Mouse (Mus musculus): ENCODE results near the gene Tmc2. TPM values are rescaled to one million over a fixed set of nuclear protein-coding genes. Genes with fewer than 3 reads are reported as not detected.

Tmc2 gene
- polyA plus RNA-seq, 2 experiments = not detected

DNA sequence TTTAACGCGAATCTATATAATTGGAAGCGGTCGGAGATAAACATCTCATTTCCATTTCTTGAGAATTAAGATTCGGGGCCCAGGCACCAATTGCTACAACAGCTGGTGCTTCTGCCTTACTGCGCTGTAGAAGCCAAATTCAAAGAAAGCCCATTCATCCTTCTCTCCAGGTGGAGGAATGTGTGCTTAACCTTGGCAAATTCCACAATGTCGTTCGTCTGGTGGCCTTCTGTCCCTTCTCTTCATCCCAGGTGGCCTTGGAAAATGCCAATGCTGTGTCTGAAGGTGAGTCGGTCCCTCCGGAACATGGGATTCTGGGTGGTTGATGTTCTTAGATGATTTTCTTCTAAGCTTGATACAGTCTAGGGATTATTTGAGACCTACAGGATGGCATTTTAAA is 79.9 kb downstream of the Tmc2 start:
- H3K9me3 ChIP-seq (ENCODE audit: control insufficient read depth, low read length) = no peaks in the 10 kb centered on the region
- ATAC-seq (ENCODE audit: insufficient read depth) (no peak), DNase-seq (ENCODE audit: low read depth in 3 of 3, low spot score in 3 of 3) (no peak)
- peak overlapping the region; percentile 98 for H3K4me2 ChIP-seq (ENCODE audit: low read depth)
- H3K27me3 ChIP-seq (ENCODE audit: control insufficient read depth, insufficient read depth, low read length) = no peaks in the 10 kb centered on the region
- peaks cover 5 to 23% of the 10 kb centered on the region in 2 experiments; a peak in 3 of 4 replicates for H3K4me1 ChIP-seq (replicated peaks; ENCODE audit: control insufficient read depth in 2 of 2, insufficient read depth in 2 of 2, low read length in 1 of 2)
- TF ChIP-seq CTCF (IDR thresholded peaks at IDR 0.05; ENCODE audit: low read depth) (no peak), EP300 (IDR thresholded peaks at IDR 0.05; ENCODE audit: low read depth) (no peak)
- peak overlapping the region; percentile 97 for H3K9ac ChIP-seq (replicated peaks)
- peaks cover 45% of the 10 kb centered on the region for H3K36me3 ChIP-seq (replicated peaks; ENCODE audit: control insufficient read depth, insufficient read depth, low read depth)
- WGBS (ENCODE audit: insufficient replicate concordance) = under 1% methylated on average over 10 of the region's 10 CpGs
- H3K4me3 ChIP-seq (ENCODE audit: insufficient read depth in 1 of 2, low read depth in 2 of 2, low read length in 2 of 2) = peak overlapping the region; percentile 87 to 98
- H3K27ac ChIP-seq = peak overlapping the region; percentile 71

DNA sequence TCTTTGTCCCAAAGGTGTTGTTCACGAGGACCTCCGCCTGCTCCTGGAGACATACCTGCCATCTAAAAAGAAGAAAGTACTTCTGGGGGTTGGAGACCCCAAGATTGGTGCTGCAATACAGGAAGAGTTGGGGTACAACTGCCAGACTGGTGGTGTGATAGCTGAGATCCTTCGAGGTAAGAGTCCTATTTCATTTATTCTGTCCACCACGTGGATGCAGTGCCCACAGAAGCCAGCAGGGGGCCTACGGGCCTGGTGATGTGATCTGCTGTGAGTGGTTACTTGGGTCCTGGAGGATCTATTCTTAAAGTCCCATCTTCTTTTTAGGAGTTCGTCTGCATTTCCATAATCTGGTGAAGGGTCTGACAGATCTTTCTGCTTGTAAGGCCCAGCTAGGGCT is 80.7 kb downstream of the Tmc2 start:
- Histone ChIP-seq H3K4me3 (ENCODE audit: insufficient read depth in 1 of 2, low read depth in 2 of 2, low read length in 2 of 2) (peak overlapping the region; percentile 87 to 98), H3K27ac (peak overlapping the region; percentile 8; the same call in 1 of the 2 replicates), H3K9me3 (ENCODE audit: control insufficient read depth, low read length) (no peaks in the 10 kb centered on the region), H3K4me2 (ENCODE audit: low read depth) (peak overlapping the region; percentile 98), H3K27me3 (ENCODE audit: control insufficient read depth, insufficient read depth, low read length) (no peaks in the 10 kb centered on the region), H3K36me3 (replicated peaks; ENCODE audit: control insufficient read depth, insufficient read depth, low read depth) (peaks cover 51% of the 10 kb centered on the region), H3K4me1 (replicated peaks; ENCODE audit: control insufficient read depth in 2 of 2, insufficient read depth in 2 of 2, low read length in 1 of 2) (peaks cover 5 to 23% of the 10 kb centered on the region in 2 experiments; a peak in 3 of 4 replicates), H3K9ac (replicated peaks) (peak overlapping the region; percentile 97)
- peak; percentile 95 for TF ChIP-seq CTCF (IDR thresholded peaks at IDR 0.05; ENCODE audit: low read depth)
- TF ChIP-seq EP300 (IDR thresholded peaks at IDR 0.05; ENCODE audit: low read depth) = no peak
- ATAC-seq (ENCODE audit: insufficient read depth) = no peak
- DNase-seq (ENCODE audit: low read depth in 3 of 3, low spot score in 3 of 3) = peak; percentile 67 to 79 (median 75)
- WGBS (ENCODE audit: insufficient replicate concordance) = 21% methylated on average over 6 of the region's 6 CpGs

DNA sequence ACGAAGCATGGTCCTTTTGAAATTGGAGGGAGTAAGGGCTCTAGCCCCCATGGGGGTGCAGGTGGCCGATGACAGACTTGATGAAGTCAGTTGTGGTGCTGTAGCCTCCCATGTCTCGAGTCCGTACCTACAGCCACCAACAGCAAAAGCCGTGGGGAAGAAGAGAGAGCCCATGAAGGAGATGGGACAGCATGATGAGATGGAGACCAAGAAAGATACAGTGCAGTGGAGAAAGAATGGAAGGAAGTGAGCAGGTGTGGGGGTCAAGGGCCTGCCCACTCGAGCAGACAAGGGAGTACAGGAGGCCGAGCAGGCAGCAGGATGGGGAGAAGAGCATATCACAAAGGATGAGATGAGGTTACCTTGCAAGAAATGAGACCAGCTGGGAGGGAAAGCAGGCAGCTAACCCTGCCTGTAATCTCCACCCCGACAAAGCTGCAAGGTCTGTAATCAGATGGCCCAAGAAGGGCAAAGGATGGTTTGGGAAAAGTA is 84.7 kb downstream of the Tmc2 start:
- H3K36me3 ChIP-seq (replicated peaks; ENCODE audit: control insufficient read depth, insufficient read depth, low read depth) = peaks cover 61% of the 10 kb centered on the region
- peaks cover 5 to 24% of the 10 kb centered on the region in 2 experiments for H3K4me1 ChIP-seq (replicated peaks; ENCODE audit: control insufficient read depth in 2 of 2, insufficient read depth in 2 of 2, low read length in 1 of 2)
- H3K9ac ChIP-seq (replicated peaks) = no peak overlapping the region
- peak; percentile 7; the same call in 1 of the 2 replicates for ATAC-seq (ENCODE audit: insufficient read depth)
- no peak overlapping the region for H3K4me3 ChIP-seq (ENCODE audit: insufficient read depth in 1 of 2, low read depth in 2 of 2, low read length in 2 of 2)
- no peaks in the 10 kb centered on the region for H3K9me3 ChIP-seq (ENCODE audit: control insufficient read depth, low read length)
- DNase-seq (ENCODE audit: low read depth in 3 of 3, low spot score in 3 of 3) = no peak
- TF ChIP-seq CTCF (IDR thresholded peaks at IDR 0.05; ENCODE audit: low read depth) (no peak), EP300 (IDR thresholded peaks at IDR 0.05; ENCODE audit: low read depth) (no peak)
- no peak overlapping the region for H3K27ac ChIP-seq
- WGBS (ENCODE audit: insufficient replicate concordance) = 19% methylated on average over 8 of the region's 8 CpGs
- H3K4me2 ChIP-seq (ENCODE audit: low read depth) = no peak overlapping the region
- H3K27me3 ChIP-seq (ENCODE audit: control insufficient read depth, insufficient read depth, low read length) = no peaks in the 10 kb centered on the region

DNA sequence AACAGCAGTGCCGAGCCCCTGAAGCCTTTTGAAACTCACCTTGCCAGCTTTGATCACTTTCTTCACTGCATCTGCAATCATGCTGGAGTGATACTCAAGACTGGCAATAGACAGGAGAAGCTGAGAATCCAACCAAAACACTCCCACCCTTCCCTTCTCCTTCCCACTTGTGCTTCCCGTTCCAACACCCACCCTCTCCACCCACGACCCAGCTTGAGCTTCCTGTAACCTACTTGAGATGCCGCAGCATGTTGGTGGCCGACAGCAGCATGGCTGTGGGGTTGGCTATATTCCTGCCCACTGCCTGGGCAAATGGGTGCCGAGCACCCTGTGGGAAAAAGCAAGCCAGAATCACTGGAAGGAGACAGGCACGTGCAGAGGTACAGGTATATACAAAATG is 85.2 kb downstream of the Tmc2 start:
- ATAC-seq (ENCODE audit: insufficient read depth) (no peak), DNase-seq (ENCODE audit: low read depth in 3 of 3, low spot score in 3 of 3) (no peak)
- Histone ChIP-seq H3K27ac (no peak overlapping the region), H3K4me1 (replicated peaks; ENCODE audit: control insufficient read depth in 2 of 2, insufficient read depth in 2 of 2, low read length in 1 of 2) (peaks cover 5 to 25% of the 10 kb centered on the region in 2 experiments), H3K4me3 (ENCODE audit: insufficient read depth in 1 of 2, low read depth in 2 of 2, low read length in 2 of 2) (no peak overlapping the region), H3K9ac (replicated peaks) (no peak overlapping the region), H3K4me2 (ENCODE audit: low read depth) (no peak overlapping the region), H3K9me3 (ENCODE audit: control insufficient read depth, low read length) (no peaks in the 10 kb centered on the region), H3K36me3 (replicated peaks; ENCODE audit: control insufficient read depth, insufficient read depth, low read depth) (peaks cover 59% of the 10 kb centered on the region), H3K27me3 (ENCODE audit: control insufficient read depth, insufficient read depth, low read length) (no peaks in the 10 kb centered on the region)
- no peak for TF ChIP-seq EP300 (IDR thresholded peaks at IDR 0.05; ENCODE audit: low read depth)
- no peak for TF ChIP-seq CTCF (IDR thresholded peaks at IDR 0.05; ENCODE audit: low read depth)
- WGBS (ENCODE audit: insufficient replicate concordance) = 51% methylated on average over 7 of the region's 7 CpGs

DNA sequence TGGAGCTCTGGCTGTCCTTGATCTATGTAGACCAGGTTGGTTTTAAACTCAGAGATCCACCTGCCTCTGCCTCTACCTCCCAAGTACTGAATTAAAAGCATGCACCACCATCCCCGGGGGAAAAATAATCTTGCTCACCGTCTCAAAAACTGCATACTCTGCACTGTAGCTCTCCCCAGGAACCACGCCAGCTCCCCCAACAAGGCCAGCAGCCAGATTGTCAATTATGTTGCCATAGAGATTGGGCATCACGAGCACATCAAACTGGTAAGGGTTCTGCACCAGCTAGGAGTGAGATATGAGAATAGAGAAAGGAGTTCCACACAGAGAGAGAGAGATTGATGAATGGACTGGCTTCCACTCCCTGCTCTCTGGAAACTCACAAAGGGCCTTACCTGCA is 85.8 kb downstream of the Tmc2 start:
- H3K36me3 ChIP-seq (replicated peaks; ENCODE audit: control insufficient read depth, insufficient read depth, low read depth) = peaks cover 54% of the 10 kb centered on the region
- no peak overlapping the region for H3K27ac ChIP-seq
- 67% methylated on average over 4 of the region's 4 CpGs for WGBS (ENCODE audit: insufficient replicate concordance)
- ATAC-seq (ENCODE audit: insufficient read depth) (no peak), DNase-seq (ENCODE audit: low read depth in 3 of 3, low spot score in 3 of 3) (no peak)
- no peaks in the 10 kb centered on the region for H3K27me3 ChIP-seq (ENCODE audit: control insufficient read depth, insufficient read depth, low read length)
- H3K9ac ChIP-seq (replicated peaks) = no peak overlapping the region
- no peak overlapping the region for H3K4me2 ChIP-seq (ENCODE audit: low read depth)
- H3K9me3 ChIP-seq (ENCODE audit: control insufficient read depth, low read length) = no peaks in the 10 kb centered on the region
- H3K4me1 ChIP-seq (replicated peaks; ENCODE audit: control insufficient read depth in 2 of 2, insufficient read depth in 2 of 2, low read length in 1 of 2) = peaks cover 5 to 20% of the 10 kb centered on the region in 2 experiments
- no peak for TF ChIP-seq EP300 (IDR thresholded peaks at IDR 0.05; ENCODE audit: low read depth)
- TF ChIP-seq CTCF (IDR thresholded peaks at IDR 0.05; ENCODE audit: low read depth) = no peak
- H3K4me3 ChIP-seq (ENCODE audit: insufficient read depth in 1 of 2, low read depth in 2 of 2, low read length in 2 of 2) = no peak overlapping the region

Data from liver, embryonic 14.5 days (tissue).